Mouse (Mus musculus): Measurements from ENCODE around the gene Morc3. TPM values are rescaled to one million over a fixed set of nuclear protein-coding genes. Genes with fewer than 3 reads are reported as not detected.
A peak's percentile ranks its signal among the peaks of the same experiment; 100 is the strongest.

The Morc3 gene
- polyA plus RNA-seq, 1 experiment from 2014 or later = 36.8 TPM

- ATAC-seq (replicated peaks; ENCODE audit: low FRiP score, low TSS enrichment, low read depth) = no peak
- peaks cover 11% of the 10 kb centered on the region for H3K4me1 ChIP-seq (replicated peaks; ENCODE audit: control insufficient read depth, insufficient read depth, low read length)
- H3K27me3 ChIP-seq (replicated peaks; ENCODE audit: control insufficient read depth, insufficient read depth, low read length) = no peaks in the 10 kb centered on the region
- no peaks in the 10 kb centered on the region for H3K9me3 ChIP-seq (ENCODE audit: control insufficient read depth, low read length)
- no peak for DNase-seq (ENCODE audit: low spot score)
- H3K27ac ChIP-seq (ENCODE audit: low read depth) = no peak overlapping the region
- H3K4me3 ChIP-seq (ENCODE audit: low read depth, low read length) = peak overlapping the region; percentile 96; the same call in 1 of the 2 replicates
- 88% methylated on average over 6 of the region's 6 CpGs for WGBS
- H3K4me2 ChIP-seq (ENCODE audit: low read length) = peak overlapping the region; percentile 75
- H3K36me3 ChIP-seq (ENCODE audit: control insufficient read depth, insufficient read depth, low read length) = no peaks in the 10 kb centered on the region
- H3K9ac ChIP-seq (ENCODE audit: low read length) = no peak overlapping the region
These were observed 1.6 kb downstream of the Morc3 start for GRCm38 (mm10) chr16:93833551-93833950.

GRCm38 (mm10) chr16:93834076-93834475, 2.2 kb downstream of the Morc3 start:
- Histone ChIP-seq H3K36me3 (ENCODE audit: control insufficient read depth, insufficient read depth, low read length) (no peaks in the 10 kb centered on the region), H3K9me3 (ENCODE audit: control insufficient read depth, low read length) (peaks cover 4% of the 10 kb centered on the region; the same call in 1 of the 2 replicates), H3K4me2 (ENCODE audit: low read length) (0 out of 2 replicates have a peak overlapping the region, but pooled peaks have one; percentile 75), H3K4me3 (ENCODE audit: low read depth, low read length) (no peak overlapping the region), H3K27ac (ENCODE audit: low read depth) (no peak overlapping the region), H3K27me3 (replicated peaks; ENCODE audit: control insufficient read depth, insufficient read depth, low read length) (no peaks in the 10 kb centered on the region), H3K9ac (ENCODE audit: low read length) (no peak overlapping the region), H3K4me1 (replicated peaks; ENCODE audit: control insufficient read depth, insufficient read depth, low read length) (peaks cover 11% of the 10 kb centered on the region)
- ATAC-seq (replicated peaks; ENCODE audit: low FRiP score, low TSS enrichment, low read depth) (no peak), DNase-seq (ENCODE audit: low spot score) (no peak)
- 92% methylated on average over 2 of the region's 2 CpGs for WGBS

- no peak for DNase-seq (ENCODE audit: low spot score)
- 77% methylated on average over 1 of the region's 1 CpGs for WGBS
These were observed 7.1 kb downstream of the Morc3 start for GRCm38 (mm10) chr16:93839049-93839448.

GRCm38 (mm10) chr16:93850527-93850926, 18.6 kb downstream of the Morc3 start:
- H3K27me3 ChIP-seq (replicated peaks; ENCODE audit: control insufficient read depth, insufficient read depth, low read length) = no peaks in the 10 kb centered on the region
- WGBS = 94% methylated on average over 3 of the region's 3 CpGs
- ATAC-seq (replicated peaks; ENCODE audit: low FRiP score, low TSS enrichment, low read depth) (no peak), DNase-seq (ENCODE audit: low spot score) (no peak)
- H3K9ac ChIP-seq (ENCODE audit: low read length) = no peak overlapping the region
- H3K9me3 ChIP-seq (ENCODE audit: control insufficient read depth, low read length) = no peaks in the 10 kb centered on the region
- no peaks in the 10 kb centered on the region for H3K4me1 ChIP-seq (replicated peaks; ENCODE audit: control insufficient read depth, insufficient read depth, low read length)
- no peak overlapping the region for H3K4me3 ChIP-seq (ENCODE audit: low read depth, low read length)
- no peak overlapping the region for H3K4me2 ChIP-seq (ENCODE audit: low read length)
- no peak overlapping the region for H3K27ac ChIP-seq (ENCODE audit: low read depth)
- peaks cover 94% of the 10 kb centered on the region for H3K36me3 ChIP-seq (ENCODE audit: control insufficient read depth, insufficient read depth, low read length)

More at GRCm38 (mm10) chr16:93839049-93839448, 7.1 kb downstream of the Morc3 start:
- H3K9me3 ChIP-seq (ENCODE audit: control insufficient read depth, low read length) = peaks cover 4% of the 10 kb centered on the region; the same call in 1 of the 2 replicates
- no peak for ATAC-seq (replicated peaks; ENCODE audit: low FRiP score, low TSS enrichment, low read depth)
- no peak overlapping the region for H3K9ac ChIP-seq (ENCODE audit: low read length)
- H3K27ac ChIP-seq (ENCODE audit: low read depth) = no peak overlapping the region
- no peaks in the 10 kb centered on the region for H3K27me3 ChIP-seq (replicated peaks; ENCODE audit: control insufficient read depth, insufficient read depth, low read length)
- 0 out of 2 replicates have a peak, but pooled peaks cover 2% of the 10 kb centered on the region for H3K4me1 ChIP-seq (replicated peaks; ENCODE audit: control insufficient read depth, insufficient read depth, low read length)
- H3K36me3 ChIP-seq (ENCODE audit: control insufficient read depth, insufficient read depth, low read length) = peaks cover 5% of the 10 kb centered on the region
- H3K4me3 ChIP-seq (ENCODE audit: low read depth, low read length) = no peak overlapping the region
- H3K4me2 ChIP-seq (ENCODE audit: low read length) = no peak overlapping the region

- no peak overlapping the region for H3K27ac ChIP-seq (ENCODE audit: low read depth)
- WGBS = 85% methylated on average over 4 of the region's 4 CpGs
- no peaks in the 10 kb centered on the region for H3K9me3 ChIP-seq (ENCODE audit: control insufficient read depth, low read length)
- no peak overlapping the region for H3K4me3 ChIP-seq (ENCODE audit: low read depth, low read length)
- no peaks in the 10 kb centered on the region for H3K4me1 ChIP-seq (replicated peaks; ENCODE audit: control insufficient read depth, insufficient read depth, low read length)
- no peak overlapping the region for H3K4me2 ChIP-seq (ENCODE audit: low read length)
- H3K36me3 ChIP-seq (ENCODE audit: control insufficient read depth, insufficient read depth, low read length) = peaks cover 88% of the 10 kb centered on the region
- ATAC-seq (replicated peaks; ENCODE audit: low FRiP score, low TSS enrichment, low read depth) (no peak), DNase-seq (ENCODE audit: low spot score) (no peak)
- no peaks in the 10 kb centered on the region for H3K27me3 ChIP-seq (replicated peaks; ENCODE audit: control insufficient read depth, insufficient read depth, low read length)
- H3K9ac ChIP-seq (ENCODE audit: low read length) = no peak overlapping the region
These were observed 28.0 kb downstream of the Morc3 start for GRCm38 (mm10) chr16:93859967-93860366.

GRCm38 (mm10) chr16:93860686-93861085, 28.8 kb downstream of the Morc3 start:
- Histone ChIP-seq H3K36me3 (ENCODE audit: control insufficient read depth, insufficient read depth, low read length) (peaks cover 88% of the 10 kb centered on the region), H3K4me2 (ENCODE audit: low read length) (no peak overlapping the region), H3K4me3 (ENCODE audit: low read depth, low read length) (no peak overlapping the region), H3K9ac (ENCODE audit: low read length) (no peak overlapping the region), H3K4me1 (replicated peaks; ENCODE audit: control insufficient read depth, insufficient read depth, low read length) (no peaks in the 10 kb centered on the region), H3K27me3 (replicated peaks; ENCODE audit: control insufficient read depth, insufficient read depth, low read length) (no peaks in the 10 kb centered on the region), H3K9me3 (ENCODE audit: control insufficient read depth, low read length) (no peaks in the 10 kb centered on the region), H3K27ac (ENCODE audit: low read depth) (no peak overlapping the region)
- no peak for ATAC-seq (replicated peaks; ENCODE audit: low FRiP score, low TSS enrichment, low read depth)
- DNase-seq (ENCODE audit: low spot score) = no peak

- no peak for DNase-seq (ENCODE audit: low spot score)
- no peaks in the 10 kb centered on the region for H3K4me1 ChIP-seq (replicated peaks; ENCODE audit: control insufficient read depth, insufficient read depth, low read length)
- no peak overlapping the region for H3K27ac ChIP-seq (ENCODE audit: low read depth)
- no peak for ATAC-seq (replicated peaks; ENCODE audit: low FRiP score, low TSS enrichment, low read depth)
- H3K4me3 ChIP-seq (ENCODE audit: low read depth, low read length) = no peak overlapping the region
- no peak overlapping the region for H3K9ac ChIP-seq (ENCODE audit: low read length)
- no peak overlapping the region for H3K4me2 ChIP-seq (ENCODE audit: low read length)
- H3K9me3 ChIP-seq (ENCODE audit: control insufficient read depth, low read length) = no peaks in the 10 kb centered on the region
- no peaks in the 10 kb centered on the region for H3K27me3 ChIP-seq (replicated peaks; ENCODE audit: control insufficient read depth, insufficient read depth, low read length)
- H3K36me3 ChIP-seq (ENCODE audit: control insufficient read depth, insufficient read depth, low read length) = peaks cover 77% of the 10 kb centered on the region
- 81% methylated on average over 13 of the region's 13 CpGs for WGBS
These were observed 42.9 kb downstream of the Morc3 start for GRCm38 (mm10) chr16:93874841-93875240.

GRCm38 (mm10) chr16:93877612-93878380, 45.9 kb downstream of the Morc3 start:
- Histone ChIP-seq H3K9me3 (ENCODE audit: control insufficient read depth, low read length) (no peaks in the 10 kb centered on the region), H3K4me2 (ENCODE audit: low read length) (no peak overlapping the region), H3K9ac (ENCODE audit: low read length) (no peak overlapping the region), H3K36me3 (ENCODE audit: control insufficient read depth, insufficient read depth, low read length) (peaks cover 47% of the 10 kb centered on the region), H3K27ac (ENCODE audit: low read depth) (no peak overlapping the region), H3K4me3 (ENCODE audit: low read depth, low read length) (no peak overlapping the region), H3K4me1 (replicated peaks; ENCODE audit: control insufficient read depth, insufficient read depth, low read length) (no peaks in the 10 kb centered on the region), H3K27me3 (replicated peaks; ENCODE audit: control insufficient read depth, insufficient read depth, low read length) (no peaks in the 10 kb centered on the region)
- WGBS = 88% methylated on average over 6 of the region's 6 CpGs
- DNase-seq (ENCODE audit: low spot score) (no peak), ATAC-seq (replicated peaks; ENCODE audit: low FRiP score, low TSS enrichment, low read depth) (no peak)
